Mouse (Mus musculus) midbrain, embryonic 15.5 days (tissue): Measurements from ENCODE around the gene Nyap1. TPM values are rescaled to one million over a fixed set of nuclear protein-coding genes. Genes with fewer than 3 reads are reported as not detected.

Experiments
- ATAC-seq: fragments of 200-750 bp; cut with Nextera tagmentation; replicated peaks from 2 replicates; pipeline ENCODE4 v1.8.0; 2017; ENCODE audit warnings: moderate TSS enrichment
- H3K27ac ChIP-seq: fragments of 300-500 bp; sonication (generic); 2 replicates; pipeline ENCODE4 v1.5.1; 2015; ENCODE audit warnings: mild to moderate bottlenecking, inconsistent platforms
- H3K27me3 ChIP-seq: fragments of 300-500 bp; sonication (generic); replicated peaks from 2 replicates; pipeline ENCODE4 v1.6.1; 2015; ENCODE audit warnings: inconsistent platforms
- H3K36me3 ChIP-seq: fragments of 300-500 bp; sonication (generic); replicated peaks from 2 replicates; pipeline ENCODE4 v1.6.1; 2015; ENCODE audit warnings: inconsistent platforms
- H3K4me1 ChIP-seq: fragments of 300-500 bp; sonication (generic); 2 replicates; pipeline ENCODE4 v1.6.1; 2015; ENCODE audit warnings: inconsistent platforms
- H3K4me2 ChIP-seq: fragments of 300-500 bp; sonication (generic); 2 replicates; pipeline ENCODE4 v1.6.1; 2015; ENCODE audit warnings: inconsistent platforms, mild to moderate bottlenecking, moderate library complexity
- H3K4me3 ChIP-seq: fragments of 300-500 bp; sonication (generic); 2 replicates; pipeline ENCODE4 v1.5.1; 2015; ENCODE audit warnings: mild to moderate bottlenecking, inconsistent platforms
- H3K9ac ChIP-seq: fragments of 300-500 bp; sonication (generic); 2 replicates; pipeline ENCODE4 v1.6.1; 2015; ENCODE audit warnings: mild to moderate bottlenecking, inconsistent platforms
- H3K9me3 ChIP-seq: fragments of 300-500 bp; sonication (generic); 2 replicates; pipeline ENCODE4 v1.6.1; 2016; ENCODE audit warnings: inconsistent platforms
- WGBS: fragments of 180-500 bp; shearing (Covaris S2); methylation state at CpG from one replicate; pipeline ENCODE4 v1.1.7; 2015; ENCODE audit warnings: mixed read lengths; 5-methylcytosine and 5-hydroxymethylcytosine counted together
- polyA plus RNA-seq: library from polyadenylated mRNA; unstranded; fragments of >200 nt; fragmentation: Nextera tagmentation; extraction: Ambion mirVana; gene quantifications from 2 replicates; pipeline ENCODE4 v1.2.1, GENCODE M21; 2015

The Nyap1 gene
- polyA plus RNA-seq, 1 experiment from 2014 or later = 61.2 TPM

GRCm38 (mm10) chr5:137748130-137748770, 6.8 kb upstream of the Nyap1 start:
- Histone ChIP-seq H3K27me3 (no peaks in the 10 kb centered on the region), H3K36me3 (no peaks in the 10 kb centered on the region), H3K9me3 (no peaks in the 10 kb centered on the region), H3K4me2 (peak overlapping the region; percentile 87), H3K4me1 (peaks cover 41% of the 10 kb centered on the region), H3K9ac (0 out of 2 replicates have a peak overlapping the region, but pooled peaks have one; percentile 15), H3K4me3 (peak overlapping the region; percentile 60), H3K27ac (peak overlapping the region; percentile 40; the same call in 1 of the 2 replicates)
- no peak for ATAC-seq
- WGBS = 37% methylated on average over 5 of the region's 5 CpGs

- ATAC-seq = no peak
- H3K9me3 ChIP-seq = no peaks in the 10 kb centered on the region
- no peaks in the 10 kb centered on the region for H3K27me3 ChIP-seq
- peak overlapping the region; percentile 88 for H3K27ac ChIP-seq
- peak overlapping the region; percentile 60 for H3K4me3 ChIP-seq
- H3K36me3 ChIP-seq = no peaks in the 10 kb centered on the region
- 8% methylated on average over 26 of the region's 26 CpGs for WGBS
- H3K9ac ChIP-seq = peak overlapping the region; percentile 63
- peak overlapping the region; percentile 87 for H3K4me2 ChIP-seq
- peaks cover 41% of the 10 kb centered on the region for H3K4me1 ChIP-seq
These were observed 6.0 kb upstream of the Nyap1 start for GRCm38 (mm10) chr5:137747326-137747961.

GRCm38 (mm10) chr5:137746851-137747325, 5.5 kb upstream of the Nyap1 start:
- Histone ChIP-seq H3K9ac (peak overlapping the region; percentile 63), H3K27me3 (no peaks in the 10 kb centered on the region), H3K36me3 (no peaks in the 10 kb centered on the region), H3K4me2 (peak overlapping the region; percentile 87), H3K9me3 (no peaks in the 10 kb centered on the region), H3K27ac (peak overlapping the region; percentile 88), H3K4me3 (peak overlapping the region; percentile 60), H3K4me1 (peaks cover 43% of the 10 kb centered on the region)
- no peak for ATAC-seq
- WGBS = under 1% methylated on average over 16 of the region's 16 CpGs

GRCm38 (mm10) chr5:137746282-137746850, 5.0 kb upstream of the Nyap1 start:
- Histone ChIP-seq H3K9me3 (no peaks in the 10 kb centered on the region), H3K27me3 (no peaks in the 10 kb centered on the region), H3K36me3 (no peaks in the 10 kb centered on the region), H3K27ac (peak overlapping the region; percentile 88), H3K4me3 (peak overlapping the region; percentile 60), H3K9ac (peak overlapping the region; percentile 63), H3K4me1 (peaks cover 48% of the 10 kb centered on the region), H3K4me2 (peak overlapping the region; percentile 87)
- ATAC-seq = 0 out of 2 replicates have a peak, but pooled peaks have one; percentile 3
- WGBS = under 1% methylated on average over 20 of the region's 20 CpGs

- H3K27me3 ChIP-seq = no peaks in the 10 kb centered on the region
- H3K27ac ChIP-seq = peak within 1 kb of the TSS; percentile 88
- peak within 1 kb of the TSS; percentile 63 for H3K9ac ChIP-seq
- no peaks in the 10 kb centered on the region for H3K36me3 ChIP-seq
- H3K9me3 ChIP-seq = no peaks in the 10 kb centered on the region
- H3K4me1 ChIP-seq = peaks cover 49% of the 10 kb centered on the region
- peak within 1 kb of the TSS; percentile 87 for H3K4me2 ChIP-seq
- peak within 1 kb of the TSS; percentile 60 for H3K4me3 ChIP-seq
- WGBS = 5% methylated on average over 28 of the region's 28 CpGs
- peak; percentile 66 for ATAC-seq
These were observed 4.1 kb upstream of the Nyap1 start, which contains the start of gene Tsc22d4 for GRCm38 (mm10) chr5:137745214-137746171. Tsc22d4 (plus strand) TSS chr5:137745730.

- Histone ChIP-seq H3K9me3 (no peaks in the 10 kb centered on the region), H3K4me1 (peaks cover 53% of the 10 kb centered on the region), H3K9ac (no peak overlapping the region), H3K27me3 (no peaks in the 10 kb centered on the region), H3K36me3 (no peaks in the 10 kb centered on the region), H3K4me2 (no peak overlapping the region), H3K27ac (no peak overlapping the region), H3K4me3 (no peak overlapping the region)
- 86% methylated on average over 7 of the region's 7 CpGs for WGBS
- no peak for ATAC-seq
These were observed 2.8 kb upstream of the Nyap1 start for GRCm38 (mm10) chr5:137744197-137744596.

GRCm38 (mm10) chr5:137742836-137743235, 1.4 kb upstream of the Nyap1 start:
- Histone ChIP-seq H3K36me3 (no peaks in the 10 kb centered on the region; the same call in 1 of the 2 replicates), H3K4me1 (peaks cover 53% of the 10 kb centered on the region), H3K9ac (no peak overlapping the region), H3K27me3 (no peaks in the 10 kb centered on the region), H3K4me2 (no peak overlapping the region), H3K9me3 (no peaks in the 10 kb centered on the region), H3K27ac (no peak overlapping the region), H3K4me3 (no peak overlapping the region)
- 92% methylated on average over 6 of the region's 6 CpGs for WGBS
- ATAC-seq = no peak

- Histone ChIP-seq H3K4me2 (peak overlapping the region; percentile 92), H3K27ac (no peak overlapping the region), H3K9ac (no peak overlapping the region), H3K27me3 (no peaks in the 10 kb centered on the region), H3K36me3 (no peaks in the 10 kb centered on the region; the same call in 1 of the 2 replicates), H3K4me3 (peak overlapping the region; percentile 76), H3K4me1 (peaks cover 49% of the 10 kb centered on the region), H3K9me3 (no peaks in the 10 kb centered on the region)
- no peak for ATAC-seq
- 73% methylated on average over 10 of the region's 10 CpGs for WGBS
These were observed 641 bp upstream of the Nyap1 start for GRCm38 (mm10) chr5:137742048-137742447.

GRCm38 (mm10) chr5:137740506-137740905, 901 bp downstream of the Nyap1 start:
- 7% methylated on average over 11 of the region's 11 CpGs for WGBS
- Histone ChIP-seq H3K27ac (peak overlapping the region; percentile 87), H3K4me1 (peaks cover 48% of the 10 kb centered on the region), H3K27me3 (no peaks in the 10 kb centered on the region), H3K9ac (peak overlapping the region; percentile 82), H3K4me3 (peak overlapping the region; percentile 76), H3K36me3 (peaks cover 5% of the 10 kb centered on the region; the same call in 1 of the 2 replicates), H3K4me2 (peak overlapping the region; percentile 92), H3K9me3 (no peaks in the 10 kb centered on the region)
- ATAC-seq = peak; percentile 34

GRCm38 (mm10) chr5:137739471-137739870, 1.9 kb downstream of the Nyap1 start:
- Histone ChIP-seq H3K9me3 (no peaks in the 10 kb centered on the region), H3K36me3 (peaks cover 8% of the 10 kb centered on the region; the same call in 1 of the 2 replicates), H3K27me3 (no peaks in the 10 kb centered on the region), H3K4me1 (peaks cover 54% of the 10 kb centered on the region), H3K4me3 (peak overlapping the region; percentile 76), H3K4me2 (peak overlapping the region; percentile 92), H3K9ac (peak overlapping the region; percentile 82), H3K27ac (peak overlapping the region; percentile 87)
- no peak for ATAC-seq
- 14% methylated on average over 9 of the region's 9 CpGs for WGBS

- Histone ChIP-seq H3K27ac (peak overlapping the region; percentile 87), H3K36me3 (peaks cover 8% of the 10 kb centered on the region; the same call in 1 of the 2 replicates), H3K9ac (peak overlapping the region; percentile 82), H3K9me3 (no peaks in the 10 kb centered on the region), H3K4me3 (peak overlapping the region; percentile 76), H3K4me2 (peak overlapping the region; percentile 92), H3K27me3 (no peaks in the 10 kb centered on the region), H3K4me1 (peaks cover 63% of the 10 kb centered on the region)
- WGBS = 16% methylated on average over 5 of the region's 5 CpGs
- ATAC-seq = no peak
These were observed 2.9 kb downstream of the Nyap1 start for GRCm38 (mm10) chr5:137738516-137738915.
